Mouse (Mus musculus): Measurements from ENCODE around the gene Gpx4.

Gene Gpx4

DNA sequence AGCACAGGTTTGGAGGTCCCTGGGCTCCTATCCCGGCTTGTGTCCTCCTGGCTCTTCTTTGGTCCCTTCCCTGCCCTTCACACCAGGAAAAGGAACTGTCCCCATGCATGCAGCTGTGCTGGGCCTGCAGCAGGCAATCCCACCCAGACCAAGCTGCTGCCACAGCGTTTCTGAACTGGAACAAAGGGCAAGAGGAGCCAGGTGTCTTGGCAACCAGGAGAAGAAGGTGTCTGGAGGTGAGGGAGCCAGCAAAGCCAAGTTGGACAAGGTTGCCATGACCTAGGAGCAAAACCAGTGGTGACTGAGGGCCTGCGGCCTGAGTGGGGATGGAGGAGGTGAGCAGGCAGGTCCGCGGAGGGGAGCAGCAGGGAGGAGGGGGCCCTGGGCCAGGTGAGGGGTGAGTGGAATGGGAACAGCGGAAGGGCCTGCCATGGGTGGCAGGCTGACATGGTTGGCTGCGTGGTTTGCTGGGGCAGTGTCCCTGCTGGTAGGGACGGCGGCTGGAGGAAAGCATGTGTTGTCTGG is at the start of gene Gpx4:
TSS of gene Gpx4 (plus strand) at position 126 of the 525 bp plus-strand sequence.
- DNase-seq (ENCODE audit: low spot score in 2 of 2), result no peak

- peak; percentile 19 to 44 for DNase-seq (ENCODE audit: low spot score in 2 of 2)
Measured at GRCm38 (mm10) chr10:79997819-79998218, 49.1 kb upstream of the Gpx4 start.

GRCm38 (mm10) chr10:80001945-80002344 is 45.0 kb upstream of the Gpx4 start:
- DNase-seq (ENCODE audit: low spot score in 2 of 2), result no peak

DNA sequence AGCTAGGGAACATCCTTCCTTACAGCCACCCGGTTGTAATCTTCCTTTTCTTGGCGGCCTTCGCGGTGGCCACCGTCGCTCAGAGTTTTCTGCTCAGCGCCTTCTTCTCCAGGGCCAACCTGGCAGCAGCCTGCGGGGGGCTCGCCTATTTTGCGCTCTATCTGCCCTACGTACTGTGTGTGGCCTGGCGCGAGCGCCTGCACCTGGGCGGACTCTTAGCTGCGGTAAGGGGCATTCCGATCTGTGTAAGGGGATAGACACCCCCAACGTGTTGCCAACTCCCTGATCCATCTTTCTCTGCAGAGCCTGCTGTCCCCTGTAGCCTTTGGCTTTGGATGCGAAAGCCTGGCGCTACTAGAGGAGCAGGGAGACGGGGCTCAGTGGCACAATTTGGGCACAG is 44.1 kb upstream of the Gpx4 start:
- no peak for DNase-seq (ENCODE audit: low spot score in 2 of 2)

- DNase-seq (ENCODE audit: low spot score in 2 of 2), result no peak
Measured at GRCm38 (mm10) chr10:80003374-80004232, 43.4 kb upstream of the Gpx4 start.

DNA sequence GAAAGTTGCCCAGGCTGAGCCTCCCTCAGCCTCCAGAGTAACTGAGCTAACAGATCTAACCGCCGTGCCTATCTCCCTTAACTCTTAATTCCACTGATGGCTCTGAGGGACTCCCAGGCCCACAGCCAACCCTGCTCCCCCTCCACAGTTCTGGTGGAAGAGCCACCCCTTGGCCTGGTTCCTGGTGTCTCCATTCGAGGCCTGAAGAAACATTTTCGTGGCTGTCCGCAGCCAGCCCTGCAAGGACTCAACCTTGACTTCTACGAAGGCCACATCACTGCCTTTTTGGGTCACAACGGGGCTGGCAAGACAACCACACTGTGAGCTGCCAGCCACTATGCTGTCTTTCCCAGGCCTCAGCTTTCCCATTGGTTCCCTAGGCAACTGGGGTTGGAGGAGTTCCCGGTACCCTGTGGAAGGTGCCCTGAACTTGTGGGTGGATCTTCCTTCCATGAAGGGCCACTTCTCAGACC is 42.7 kb upstream of the Gpx4 start:
- DNase-seq (ENCODE audit: low spot score in 2 of 2), result no peak

DNA sequence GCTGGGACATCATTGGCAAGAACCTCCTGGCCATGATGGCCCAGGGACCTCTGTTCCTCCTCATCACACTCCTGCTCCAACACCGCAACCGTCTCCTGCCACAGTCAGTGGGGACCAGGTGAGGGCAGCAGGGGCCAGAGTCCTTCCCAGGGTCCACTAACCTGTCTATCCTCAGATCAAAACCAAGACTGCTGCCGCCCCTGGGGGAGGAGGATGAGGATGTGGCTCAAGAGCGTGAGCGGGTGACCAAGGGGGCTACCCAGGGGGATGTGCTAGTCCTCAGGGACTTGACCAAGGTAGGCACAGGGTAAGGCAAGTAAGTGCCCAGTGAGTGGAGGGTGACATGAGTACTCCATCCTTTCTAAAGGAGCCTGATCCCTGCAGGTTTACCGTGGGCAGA is 35.2 kb upstream of the Gpx4 start:
- DNase-seq (ENCODE audit: low spot score in 2 of 2), result no peak

- no peak for DNase-seq (ENCODE audit: low spot score in 2 of 2)
Measured at GRCm38 (mm10) chr10:80013609-80014008, 33.4 kb upstream of the Gpx4 start.

- no peak for DNase-seq (ENCODE audit: low spot score in 2 of 2)
Measured at GRCm38 (mm10) chr10:80014484-80015290, 32.3 kb upstream of the Gpx4 start.

DNA sequence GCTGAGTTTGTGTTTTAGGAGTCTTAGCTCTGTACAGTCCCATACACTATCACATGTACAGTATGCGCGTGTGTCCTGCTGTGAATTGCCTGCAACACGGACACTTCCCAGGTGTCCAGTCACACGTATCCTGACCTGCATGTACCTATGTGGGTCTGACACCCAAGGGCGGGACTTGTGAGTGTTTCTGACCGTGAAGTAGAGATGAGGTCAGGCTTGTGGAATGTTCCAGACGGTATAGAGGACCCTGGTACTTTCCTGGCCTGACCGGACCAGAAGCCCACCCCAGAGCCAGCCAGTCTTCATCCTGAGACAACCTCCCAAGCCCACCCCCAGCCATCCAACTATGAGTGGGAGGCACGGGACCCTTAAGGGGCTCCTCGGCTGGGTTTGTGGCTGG is 31.4 kb upstream of the Gpx4 start:
- no peak for DNase-seq (ENCODE audit: low spot score in 2 of 2)

DNA sequence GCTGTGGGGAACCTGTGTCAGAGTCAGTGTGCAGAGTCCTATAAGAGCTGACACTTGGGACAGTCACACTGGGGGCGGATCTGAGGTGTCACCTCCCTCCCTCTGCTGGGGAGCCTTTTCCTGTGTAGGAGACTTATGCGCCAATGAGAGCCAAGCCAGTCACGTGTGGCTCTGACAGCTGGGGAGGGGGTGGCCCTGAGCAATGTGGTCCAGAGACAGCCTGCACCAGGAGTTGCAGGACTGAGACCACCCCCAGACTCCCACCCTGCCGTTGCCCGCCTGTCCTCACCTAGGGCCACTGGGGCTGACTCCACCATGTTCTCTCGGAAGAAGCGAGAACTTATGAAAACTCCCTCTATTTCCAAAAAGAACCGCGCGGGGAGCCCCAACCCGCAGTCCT is 30.5 kb upstream of the Gpx4 start, which contains the start of gene Arhgap45:
TSS of gene Arhgap45 (plus strand) at position 143 of the 400 bp plus-strand sequence.
- DNase-seq (ENCODE audit: low spot score in 2 of 2), result no peak

- DNase-seq (ENCODE audit: low spot score in 2 of 2), result no peak
Measured at GRCm38 (mm10) chr10:80016931-80017330, 30.0 kb upstream of the Gpx4 start.

DNA sequence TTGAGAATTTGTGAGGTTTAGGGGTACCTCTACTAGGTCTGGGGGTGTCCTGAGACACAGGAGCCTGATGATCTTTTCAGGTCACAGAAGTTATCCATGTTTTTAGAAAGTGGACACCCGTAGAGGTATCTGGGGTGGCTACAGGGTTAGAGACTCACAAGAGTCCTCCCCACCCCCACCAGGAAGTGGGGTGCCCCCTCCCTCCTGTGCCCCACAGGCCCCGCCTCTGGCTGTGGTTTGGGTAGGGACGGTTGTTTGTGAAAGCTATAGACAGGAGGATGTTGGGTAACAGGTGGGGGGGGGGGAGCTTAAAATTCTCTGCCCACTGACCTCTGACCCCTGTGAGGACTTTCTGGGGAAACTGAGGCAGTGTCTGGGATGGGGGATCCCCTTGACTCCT is 29.6 kb upstream of the Gpx4 start:
- no peak for DNase-seq (ENCODE audit: low spot score in 2 of 2)

GRCm38 (mm10) chr10:80017771-80018170 is 29.2 kb upstream of the Gpx4 start:
- DNase-seq (ENCODE audit: low spot score in 2 of 2), result no peak

- peak in 1 of 2 experiments; percentile 48 for DNase-seq (ENCODE audit: low spot score in 2 of 2)
Measured at GRCm38 (mm10) chr10:80018739-80019297, 28.1 kb upstream of the Gpx4 start.

DNA sequence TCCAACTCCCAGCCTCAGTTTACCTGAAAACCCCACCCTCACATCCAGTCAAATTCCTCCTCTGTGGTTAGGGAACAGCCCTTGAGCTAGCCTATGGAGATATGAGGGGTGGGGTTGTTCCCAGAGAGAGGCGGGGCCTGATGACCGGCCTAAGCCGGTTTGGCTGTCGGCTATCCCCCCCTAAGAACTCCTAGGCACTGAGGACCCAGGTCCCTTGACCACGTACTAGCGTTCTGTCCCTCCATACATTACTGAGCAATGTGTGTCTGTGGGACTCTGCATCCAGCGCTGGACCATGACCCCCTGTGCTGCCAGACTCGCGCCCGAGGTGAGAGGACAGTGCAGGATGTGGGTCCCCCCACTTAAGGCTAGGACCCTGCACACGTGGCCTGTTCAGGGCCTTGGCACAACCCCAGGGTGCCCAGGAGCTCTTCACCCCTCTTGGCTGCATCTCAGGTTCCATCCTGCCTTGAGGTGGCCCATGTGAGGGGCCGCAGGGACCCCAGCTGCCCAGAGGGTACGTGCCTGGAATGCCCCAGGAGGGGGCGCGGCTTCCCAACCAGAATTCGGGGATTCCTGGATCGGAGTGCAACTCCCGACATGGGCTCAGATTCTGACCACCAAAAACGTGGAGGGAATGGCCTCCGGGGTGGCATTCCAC is 27.4 kb upstream of the Gpx4 start:
- no peak for DNase-seq (ENCODE audit: low spot score in 2 of 2)

DNA sequence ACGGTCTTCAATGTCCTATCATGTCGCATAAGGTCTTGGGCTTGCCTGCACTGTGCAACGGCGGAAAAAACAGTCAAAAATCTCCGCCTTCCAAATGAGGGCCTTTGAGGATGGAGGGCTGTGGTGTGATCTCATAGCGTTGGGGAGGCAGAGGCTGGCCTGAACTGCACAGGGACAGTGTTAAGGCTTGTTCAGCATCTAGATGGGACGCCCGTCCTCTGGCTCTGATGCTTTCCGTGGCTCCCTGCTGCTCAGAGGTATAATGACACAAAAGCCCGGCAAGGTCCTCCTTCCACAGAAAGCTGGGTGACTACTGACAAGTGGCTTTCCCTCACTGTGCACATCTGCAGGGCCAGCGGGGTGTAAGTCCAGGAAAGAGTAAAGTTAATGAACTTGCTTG is 26.8 kb upstream of the Gpx4 start:
- no peak for DNase-seq (ENCODE audit: low spot score in 2 of 2)

DNA sequence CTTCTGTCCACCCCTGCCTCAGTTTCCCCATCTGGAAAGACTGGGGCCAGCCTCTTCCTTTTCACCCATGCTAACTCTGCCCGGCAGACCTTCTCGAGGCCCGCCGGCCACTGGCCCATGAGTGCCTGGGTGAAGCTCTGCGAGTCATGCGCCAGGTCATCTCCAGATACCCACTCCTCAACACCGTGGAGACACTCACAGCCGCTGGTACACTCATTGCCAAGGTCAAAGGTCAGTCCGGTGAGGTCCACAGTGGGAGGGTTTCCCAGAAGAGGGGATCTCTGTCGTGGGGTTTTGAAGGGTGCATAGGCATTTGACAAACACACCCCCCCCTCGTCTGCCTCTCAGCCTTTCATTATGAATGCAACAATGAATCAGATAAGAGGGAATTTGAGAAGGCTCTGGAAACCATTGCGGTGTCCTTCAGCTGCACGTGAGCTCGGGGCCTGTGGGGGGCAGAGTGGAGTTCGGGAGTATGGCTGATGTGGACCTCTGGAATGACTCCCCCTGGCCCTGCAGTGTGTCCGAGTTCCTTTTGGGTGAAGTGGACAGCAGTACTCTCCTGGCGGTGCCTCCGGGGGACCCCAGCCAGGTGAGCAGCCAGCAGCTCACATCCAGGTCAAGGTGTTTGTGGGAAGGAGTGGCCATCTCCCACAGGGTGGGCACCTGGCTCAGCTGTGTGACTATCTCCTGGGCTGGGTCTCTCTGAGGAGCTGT is 26.2 kb upstream of the Gpx4 start:
- no peak for DNase-seq (ENCODE audit: low spot score in 2 of 2)

DNA sequence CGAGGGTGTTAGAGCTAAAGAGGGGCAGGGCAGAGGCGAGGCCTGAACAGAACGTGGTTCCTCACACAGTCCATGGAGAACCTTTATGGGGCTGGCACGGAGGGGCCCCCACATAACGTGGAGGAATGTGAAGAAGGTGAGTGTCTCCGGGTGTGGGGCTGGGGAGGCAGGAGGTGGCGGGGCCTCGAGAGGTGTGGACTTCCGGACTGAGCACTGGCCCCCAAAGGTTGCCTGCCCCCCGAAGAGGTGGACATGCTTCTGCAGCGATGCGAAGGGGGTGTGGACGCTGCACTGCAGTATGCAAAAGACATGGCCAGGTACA is 25.7 kb upstream of the Gpx4 start:
- no peak for DNase-seq (ENCODE audit: low spot score in 2 of 2)

GRCm38 (mm10) chr10:80022164-80022563 is 24.8 kb upstream of the Gpx4 start:
- no peak for DNase-seq (ENCODE audit: low spot score in 2 of 2)

DNA sequence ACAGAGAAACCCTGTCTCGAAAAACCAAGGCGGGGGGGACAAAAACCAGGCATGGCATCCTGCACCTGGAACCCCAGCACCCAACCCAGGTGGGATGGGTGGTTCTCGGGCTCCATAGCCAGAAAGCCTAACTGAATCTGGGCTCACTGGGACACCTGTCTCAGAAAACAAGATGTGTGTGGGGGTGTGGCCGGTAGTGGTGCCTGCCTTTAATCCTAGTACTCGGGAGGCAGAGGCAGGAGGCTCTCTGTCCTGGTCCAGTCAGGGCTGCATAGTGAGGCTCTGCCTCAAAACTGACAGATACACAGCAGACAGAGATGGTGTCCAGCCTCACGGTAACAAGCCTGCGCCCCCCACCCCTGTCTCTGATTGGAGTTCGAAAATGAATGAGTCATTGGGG is 24.2 kb upstream of the Gpx4 start:
- DNase-seq (ENCODE audit: low spot score in 2 of 2), result no peak

All from urinary bladder, postnatal 36 days (tissue).